Mouse (Mus musculus): Measurements from ENCODE around the gene Fcgr1.
A peak's percentile ranks its signal among the peaks of the same experiment; 100 is the strongest.
"Not testable (repeated sequence)": the region's sequence is repeated elsewhere in the genome, so short reads cannot be mapped to it uniquely, and the experiment has no call there.

Gene Fcgr1

DNA sequence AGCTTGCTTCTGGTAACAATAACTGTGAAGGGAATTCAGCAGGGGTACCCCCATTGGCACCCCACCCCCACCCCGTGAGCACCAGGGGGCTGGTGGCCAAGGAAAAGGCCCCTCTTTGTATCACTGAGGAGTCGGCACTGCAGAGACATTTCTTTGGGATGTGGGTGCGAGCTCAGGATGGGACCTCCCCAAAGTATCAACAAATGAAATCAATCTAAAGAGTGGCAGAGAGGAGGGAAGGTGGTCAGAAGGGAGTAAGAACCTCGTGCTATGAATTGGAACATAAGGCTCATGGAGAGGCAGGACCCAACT lies 44.8 kb downstream of the Fcgr1 start:
- DNase-seq (ENCODE audit: low spot score in 2 of 2): no peak

DNA sequence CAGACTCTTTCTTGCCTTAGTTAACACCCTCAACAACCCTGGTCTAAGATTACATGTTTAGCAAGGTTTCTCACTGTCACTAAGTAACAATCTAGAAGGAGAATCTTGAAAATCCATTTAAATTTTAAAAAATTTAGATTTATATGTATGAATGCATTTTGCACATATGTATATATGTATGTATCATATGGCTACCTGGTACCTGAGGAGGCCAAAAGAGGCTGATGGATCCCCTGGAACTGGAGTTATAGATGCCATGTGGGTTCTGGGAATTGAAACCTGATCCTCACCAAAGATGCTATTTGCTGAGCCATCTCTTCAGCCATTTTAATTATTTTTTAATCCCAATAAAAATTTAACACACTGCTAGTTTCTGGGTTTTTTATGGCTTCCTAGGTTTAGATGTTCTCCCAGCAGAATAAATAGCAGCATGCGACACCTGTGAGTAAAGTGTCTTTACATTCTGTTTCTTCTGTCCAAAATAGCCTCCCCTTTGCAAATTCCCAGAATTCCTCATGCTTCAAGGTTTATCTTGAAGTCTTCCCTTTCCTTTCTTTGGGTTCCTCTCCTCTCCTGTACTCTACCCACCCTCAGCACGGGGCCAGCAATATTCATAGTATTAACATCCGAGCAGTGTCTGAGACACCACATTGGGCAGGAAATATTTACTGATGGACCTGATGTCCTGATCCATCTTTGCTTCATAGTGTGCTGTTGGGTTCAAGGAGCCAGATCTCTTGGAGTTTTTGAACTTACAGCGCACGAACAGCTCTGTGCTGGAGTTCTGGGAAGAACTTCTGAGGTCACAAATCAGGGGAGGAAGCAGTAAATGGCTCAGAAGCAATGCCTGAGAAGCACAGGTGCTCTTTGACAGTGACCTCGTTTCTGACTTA lies 45.4 kb downstream of the Fcgr1 start:
- no peak for DNase-seq (ENCODE audit: low spot score in 2 of 2)

DNA sequence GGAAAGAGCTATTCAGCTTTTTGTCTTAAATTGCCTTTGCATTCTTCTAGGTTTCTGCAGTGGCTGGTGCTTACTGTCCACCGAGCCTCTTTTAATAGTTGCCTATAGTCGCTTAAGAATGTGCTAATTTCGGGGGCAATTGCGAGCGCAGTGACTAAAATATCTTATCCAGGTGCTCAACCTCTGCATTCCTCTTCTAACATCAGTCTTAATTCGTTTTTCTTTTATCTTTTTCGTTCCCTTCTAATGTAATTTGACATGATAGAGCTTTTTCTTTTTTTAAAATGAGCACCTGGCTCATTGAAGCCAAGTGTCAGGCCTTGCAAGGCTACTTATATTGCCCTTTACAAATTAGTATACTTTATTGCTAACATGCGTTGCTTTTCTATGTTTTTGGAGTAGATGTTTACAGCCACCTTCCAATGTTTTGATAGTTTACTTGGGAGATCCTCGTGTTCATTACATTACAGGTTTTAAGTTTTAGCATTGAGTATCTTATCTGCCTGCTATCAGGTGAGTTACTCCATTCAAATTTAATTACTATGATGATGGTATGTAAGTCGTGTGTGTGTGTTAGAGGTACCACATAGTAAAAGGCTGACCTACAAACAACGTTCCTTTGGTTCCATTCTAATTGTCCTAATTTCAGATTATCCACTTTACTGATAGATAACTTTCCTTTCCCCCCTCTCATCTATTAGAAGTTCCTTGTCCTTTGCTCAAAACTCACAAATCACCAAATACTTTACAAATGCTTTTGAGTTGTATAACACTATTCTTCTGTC lies 46.2 kb downstream of the Fcgr1 start:
- no peak for DNase-seq (ENCODE audit: low spot score in 2 of 2)

DNA sequence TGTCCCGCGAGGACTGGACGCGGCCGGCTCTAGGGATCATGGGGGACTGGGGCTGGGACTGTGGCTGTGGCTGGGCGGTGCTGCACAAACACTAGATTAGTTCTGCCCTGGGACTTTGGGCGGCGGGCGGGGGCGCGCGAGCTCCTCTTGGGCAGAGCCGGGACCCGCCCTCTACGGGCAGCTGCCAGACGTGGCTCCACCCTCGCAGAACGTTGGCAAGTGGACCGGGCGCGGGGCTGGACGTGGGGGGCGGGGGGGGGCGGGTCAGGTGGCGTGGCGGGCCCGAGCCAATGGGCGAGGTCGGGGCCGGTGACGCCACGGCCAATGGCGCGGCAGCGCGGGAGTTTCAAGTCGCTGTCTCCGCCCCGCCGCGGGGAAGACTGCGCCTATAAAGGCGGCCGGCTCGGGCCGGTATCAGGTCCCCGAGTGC lies 47.3 kb downstream of the Fcgr1 start, which contains the start of gene Hist2h3c1:
Gene Hist2h3c1 (plus strand): TSS at position 259 of the 430 bp plus-strand sequence.
- not testable (repeated sequence) for DNase-seq (ENCODE audit: low spot score in 2 of 2)

DNA sequence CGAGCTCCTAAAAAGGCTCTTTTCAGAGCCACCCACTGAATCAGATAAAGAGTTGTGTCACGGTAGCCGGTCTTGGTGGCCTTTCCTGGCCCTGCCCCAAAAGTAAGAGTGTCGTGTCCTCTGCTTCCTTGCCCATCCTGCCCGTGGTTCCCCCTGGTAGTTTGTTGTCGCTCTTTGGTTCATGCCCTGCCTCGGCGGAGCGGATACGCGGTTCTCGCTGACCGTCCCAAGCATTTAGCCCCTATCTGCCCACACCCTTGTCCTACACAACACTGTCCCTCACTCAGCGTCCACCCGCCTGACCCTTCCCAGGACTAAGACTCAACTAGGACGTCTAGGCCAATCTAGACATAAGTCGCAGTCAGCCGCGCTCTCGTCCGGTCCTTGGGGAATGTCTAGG lies 47.8 kb downstream of the Fcgr1 start:
- not testable (repeated sequence) for DNase-seq (ENCODE audit: low spot score in 2 of 2)

DNA sequence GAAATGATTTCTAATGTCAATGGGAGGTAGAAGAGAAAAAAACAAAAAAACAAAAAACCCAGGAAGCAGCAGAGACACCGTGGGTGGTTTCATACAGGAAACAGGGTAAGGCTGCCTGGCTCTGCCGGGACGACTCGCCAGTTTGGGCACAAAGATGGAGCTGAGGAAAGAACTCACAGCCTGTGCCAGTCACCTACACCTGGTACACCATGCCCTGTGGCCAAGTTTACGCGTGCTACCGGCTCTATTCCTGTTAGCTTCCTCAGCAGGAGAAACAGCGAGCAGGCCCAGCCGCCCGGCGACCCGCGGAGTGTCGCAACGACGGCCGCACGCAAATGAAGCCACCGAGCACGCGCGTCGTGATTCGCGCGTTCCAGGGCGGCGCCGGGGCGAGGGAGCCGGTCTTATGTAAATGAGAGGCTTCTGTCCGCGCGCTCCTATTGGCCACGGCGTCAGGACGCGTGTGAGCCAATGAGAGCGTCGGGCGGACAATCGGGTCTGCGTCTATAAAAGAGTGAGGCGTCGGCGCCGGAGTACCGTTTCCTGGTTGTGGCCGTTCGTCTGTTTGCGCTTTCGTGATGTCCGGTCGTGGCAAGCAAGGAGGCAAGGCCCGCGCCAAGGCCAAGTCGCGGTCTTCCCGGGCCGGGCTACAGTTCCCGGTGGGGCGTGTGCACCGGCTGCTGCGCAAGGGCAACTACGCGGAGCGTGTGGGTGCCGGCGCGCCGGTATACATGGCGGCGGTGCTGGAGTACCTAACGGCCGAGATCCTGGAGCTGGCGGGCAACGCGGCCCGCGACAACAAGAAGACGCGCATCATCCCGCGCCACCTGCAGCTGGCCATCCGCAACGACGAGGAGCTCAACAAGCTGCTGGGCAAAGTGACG lies 48.5 kb downstream of the Fcgr1 start, which contains the start of gene Hist2h2aa1:
Gene Hist2h2aa1 (plus strand): TSS at position 495 of the 884 bp plus-strand sequence.
- DNase-seq (ENCODE audit: low spot score in 2 of 2): peak; percentile 83 to 85

DNA sequence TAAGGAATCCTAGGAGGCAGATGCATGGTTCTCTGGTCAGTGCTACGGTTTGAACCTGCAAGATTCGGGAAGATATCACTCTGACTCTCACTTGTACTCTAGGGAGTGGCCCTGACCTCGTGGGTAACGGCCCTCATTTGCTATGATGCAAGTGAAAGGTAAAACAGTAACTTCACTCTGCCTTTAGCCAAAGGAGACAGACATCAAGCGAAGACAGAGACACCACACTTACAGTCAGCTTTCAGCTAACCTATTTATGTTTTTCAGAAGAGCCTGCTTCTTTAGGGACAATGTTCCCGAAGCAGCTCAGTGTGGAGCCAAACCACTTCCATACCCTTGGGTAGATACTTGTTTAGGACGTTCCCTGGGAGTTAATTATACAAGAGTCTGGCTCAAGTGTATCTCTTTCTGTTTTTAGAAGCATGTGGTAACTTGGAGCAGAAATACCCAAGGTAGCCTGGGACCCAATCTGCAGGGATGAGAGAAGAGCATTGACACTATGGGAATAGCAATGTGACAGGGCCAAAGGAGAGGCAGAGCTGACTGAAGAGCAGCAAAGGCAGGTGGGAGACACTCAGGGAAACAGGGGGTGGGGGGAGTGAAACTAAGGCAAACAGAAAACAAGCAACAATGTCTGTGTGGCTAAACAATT lies 49.7 kb downstream of the Fcgr1 start:
- no peak for DNase-seq (ENCODE audit: low spot score in 2 of 2)

- DNase-seq (ENCODE audit: low spot score in 2 of 2): no peak
Observed at GRCm38 (mm10) chr3:96240799-96241197, 53.0 kb downstream of the Fcgr1 start.

GRCm38 (mm10) chr3:96239949-96240798 lies 53.6 kb downstream of the Fcgr1 start, which contains the start of gene Hist2h2aa2:
Hist2h2aa2 (minus strand) TSS chr3:96240276.
- DNase-seq (ENCODE audit: low spot score in 2 of 2): peak; percentile 94 to 95

GRCm38 (mm10) chr3:96238954-96239793 lies 54.6 kb downstream of the Fcgr1 start, which contains the start of gene Hist2h3c2:
Hist2h3c2 (minus strand) TSS chr3:96239127.
- peak; percentile 56 to 61 for DNase-seq (ENCODE audit: low spot score in 2 of 2)

- DNase-seq (ENCODE audit: low spot score in 2 of 2): no peak
Observed at GRCm38 (mm10) chr3:96237904-96238511, 55.8 kb downstream of the Fcgr1 start.

DNA sequence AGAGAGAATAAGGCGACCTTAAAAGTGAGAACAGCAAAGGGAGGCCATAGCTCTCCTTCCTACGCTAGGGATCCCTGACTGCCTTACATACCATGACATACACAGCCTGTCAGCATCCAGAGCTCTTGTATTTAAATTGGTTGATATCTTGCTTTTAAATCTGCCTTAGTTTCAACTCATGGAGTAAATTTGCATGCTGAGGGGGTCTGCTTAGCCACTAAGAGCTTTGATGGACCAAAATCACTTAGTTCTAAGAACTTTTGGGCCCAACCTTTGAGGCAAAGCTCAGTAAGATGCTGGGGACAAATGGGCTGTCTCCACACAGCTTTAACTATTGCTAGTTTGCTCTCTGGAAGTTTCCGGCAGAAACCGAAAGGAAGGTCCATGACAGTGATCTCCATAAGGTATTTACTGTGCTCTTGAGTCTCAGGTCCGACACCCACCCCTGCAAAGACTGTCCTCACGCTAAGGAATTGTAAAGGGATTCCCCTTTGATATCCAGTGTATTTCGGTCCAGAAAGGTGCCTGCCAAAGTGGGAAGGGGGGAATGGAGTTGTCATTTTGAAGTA lies 56.4 kb downstream of the Fcgr1 start:
- no peak for DNase-seq (ENCODE audit: low spot score in 2 of 2)

DNA sequence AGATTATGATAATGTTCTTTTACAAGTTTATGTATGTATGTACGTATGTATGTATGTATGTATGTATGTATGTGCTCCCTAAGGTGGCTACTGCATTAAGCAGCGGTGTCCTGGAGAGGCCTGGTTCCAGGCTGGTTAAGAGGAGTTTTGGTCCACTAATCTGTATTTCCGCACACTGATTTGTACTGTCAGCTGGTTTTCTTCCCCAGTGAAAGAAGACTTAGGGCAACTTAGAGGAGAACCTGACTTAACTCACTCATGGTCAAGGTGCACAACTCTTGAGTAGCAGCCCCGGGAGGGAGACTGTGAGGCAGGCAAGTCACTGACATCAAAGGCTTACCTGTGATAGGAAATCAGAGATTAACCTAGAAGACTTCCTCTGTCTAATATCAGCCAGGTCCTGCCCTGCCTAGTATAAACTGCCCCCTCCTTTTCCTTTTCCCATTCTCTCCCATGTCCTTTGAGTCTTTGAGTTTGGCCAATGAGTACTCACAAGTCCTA lies 56.9 kb downstream of the Fcgr1 start:
- no peak for DNase-seq (ENCODE audit: low spot score in 2 of 2)

DNA sequence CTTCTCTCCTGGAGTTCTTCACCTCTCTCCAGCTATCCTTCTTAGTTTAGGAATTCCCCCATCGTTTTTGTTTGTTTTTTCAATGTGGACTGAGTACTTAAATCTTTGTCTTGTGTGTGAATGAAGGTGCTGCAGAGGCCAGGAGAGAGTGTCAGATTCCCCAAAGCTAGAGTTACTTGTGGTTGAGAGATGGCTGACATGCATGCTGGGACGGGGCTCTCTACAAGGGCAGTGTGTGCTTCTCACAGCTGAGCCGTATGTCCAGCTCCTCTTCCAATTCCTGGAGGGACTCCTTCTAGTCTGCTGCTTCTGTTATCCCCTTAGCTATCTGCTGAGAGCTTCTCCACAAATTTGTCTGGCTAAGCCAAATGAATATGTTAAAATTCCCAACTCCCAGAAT lies 57.9 kb downstream of the Fcgr1 start:
- no peak for DNase-seq (ENCODE audit: low spot score in 2 of 2)

GRCm38 (mm10) chr3:96234914-96235313 lies 58.9 kb downstream of the Fcgr1 start:
- no peak for DNase-seq (ENCODE audit: low spot score in 2 of 2)
